8 mouse cellular contexts compared by ENCODE assay signal in the genomic region with DNA sequence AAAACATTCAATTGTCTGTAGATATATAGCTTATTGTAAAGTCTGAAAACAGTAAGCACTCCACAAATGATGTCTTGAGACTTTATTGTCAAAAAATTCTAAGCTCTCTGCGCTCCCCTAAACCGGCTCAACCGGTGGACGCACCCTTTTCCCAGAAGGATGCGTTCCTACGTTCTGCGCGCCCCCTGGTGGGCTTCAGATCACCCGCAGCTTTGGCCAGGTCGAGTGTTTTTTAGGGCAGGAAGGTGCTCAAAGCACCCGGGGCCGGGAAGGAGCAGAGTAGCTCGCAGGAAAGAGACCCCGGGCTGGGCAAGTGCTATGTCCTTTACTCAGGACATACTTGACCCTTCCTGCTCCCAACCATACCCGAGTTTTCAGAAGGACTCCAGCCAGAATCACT. TPM values are rescaled to one million over a fixed set of nuclear protein-coding genes. Genes with fewer than 3 reads are reported as not detected.
DNase-seq lines count a peak whose midpoint lies in the region; ATAC-seq lines count a peak whose summit lies in the region.

No protein-coding gene starts in this region.

- H3K27ac ChIP-seq in forebrain, embryonic 12.5 days: peak overlapping the region; percentile 59
- peak overlapping the region; percentile 75 for H3K27ac ChIP-seq in heart, embryonic 16.5 days (ENCODE audit: low read length)
- peak overlapping the region; percentile 89 for H3K27ac ChIP-seq in liver, embryonic 15.5 days (replicated peaks)
- peak overlapping the region; percentile 92 for H3K27ac ChIP-seq in stomach, embryonic 15.5 days

- H3K4me3 ChIP-seq in forebrain, embryonic 12.5 days (replicated peaks): peak overlapping the region; percentile 56
- peak overlapping the region; percentile 68 for H3K4me3 ChIP-seq in heart, embryonic 16.5 days (ENCODE audit: low read length)
- peak overlapping the region; percentile 70 for H3K4me3 ChIP-seq in liver, embryonic 15.5 days (replicated peaks)
- H3K4me3 ChIP-seq in stomach, embryonic 15.5 days (replicated peaks): peak overlapping the region; percentile 55

- H3K27me3 ChIP-seq in forebrain, embryonic 12.5 days: peaks cover 56% of the 10 kb centered on the region
- H3K27me3 ChIP-seq in heart, embryonic 16.5 days (ENCODE audit: control insufficient read depth, insufficient read depth, low read length): peaks cover 3% of the 10 kb centered on the region; the same call in 1 of the 2 replicates
- H3K27me3 ChIP-seq in liver, embryonic 15.5 days: no peaks in the 10 kb centered on the region
- H3K27me3 ChIP-seq in stomach, embryonic 15.5 days (replicated peaks): no peaks in the 10 kb centered on the region

- no peaks in the 10 kb centered on the region; the same call in 1 of the 2 replicates for H3K36me3 ChIP-seq in forebrain, embryonic 12.5 days (replicated peaks)
- H3K36me3 ChIP-seq in heart, embryonic 16.5 days (ENCODE audit: control insufficient read depth, insufficient read depth): no peaks in the 10 kb centered on the region
- H3K36me3 ChIP-seq in liver, embryonic 15.5 days (replicated peaks): no peaks in the 10 kb centered on the region
- H3K36me3 ChIP-seq in stomach, embryonic 15.5 days: no peaks in the 10 kb centered on the region

- peak; percentile 42 for ATAC-seq in forebrain, embryonic 12.5 days (ENCODE audit: low FRiP score)
- peak; percentile 61 for ATAC-seq in heart, embryonic 16.5 days (replicated peaks; ENCODE audit: extremely low read depth, insufficient read depth, low FRiP score)
- ATAC-seq in liver, embryonic 15.5 days (ENCODE audit: insufficient read depth): peak; percentile 69
- peak; percentile 51 for ATAC-seq in stomach, embryonic 15.5 days (ENCODE audit: insufficient read depth, low FRiP score, low read depth)

- H3K9ac ChIP-seq in forebrain, embryonic 12.5 days: peak overlapping the region; percentile 63
- peak overlapping the region; percentile 74 for H3K9ac ChIP-seq in heart, embryonic 16.5 days (ENCODE audit: low read length)
- peak overlapping the region; percentile 74 for H3K9ac ChIP-seq in liver, embryonic 15.5 days
- peak overlapping the region; percentile 57; the same call in 1 of the 2 replicates for H3K9ac ChIP-seq in stomach, embryonic 15.5 days

- peak overlapping the region; percentile 92 for H3K4me2 ChIP-seq in forebrain, embryonic 12.5 days
- peak overlapping the region; percentile 92 for H3K4me2 ChIP-seq in heart, embryonic 16.5 days (ENCODE audit: low read depth, low read length)
- H3K4me2 ChIP-seq in liver, embryonic 15.5 days: peak overlapping the region; percentile 98
- H3K4me2 ChIP-seq in stomach, embryonic 15.5 days: peak overlapping the region; percentile 74

- DNase-seq in CD8-positive naive resting alpha-beta T cell, adult 2 months (ENCODE audit: low read depth in 2 of 2, low spot score in 2 of 2): peak; percentile 83 to 89
- peak; percentile 96 for DNase-seq in c-Kit-positive CD71-positive TER-119-positive erythroid progenitor cells, embryonic 14.5 days (ENCODE audit: low spot score)
- peak; percentile 94 to 98 for DNase-seq in kidney, postnatal 36 days
- peak; percentile 92 for DNase-seq in neural tube, embryonic 10.5 days (ENCODE audit: extremely low spot score, low spot score)

- WGBS in forebrain, embryonic 12.5 days: under 1% methylated on average over 15 of the region's 15 CpGs
- WGBS in heart, embryonic 16.5 days: under 1% methylated on average over 15 of the region's 15 CpGs
- WGBS in liver, embryonic 15.5 days (ENCODE audit: insufficient replicate concordance): under 1% methylated on average over 15 of the region's 15 CpGs
- under 1% methylated on average over 15 of the region's 15 CpGs for WGBS in stomach, embryonic 15.5 days

- peaks cover 31% of the 10 kb centered on the region for H3K4me1 ChIP-seq in forebrain, embryonic 12.5 days
- H3K4me1 ChIP-seq in heart, embryonic 16.5 days (ENCODE audit: control insufficient read depth, insufficient read depth, low read length): peaks cover 23% of the 10 kb centered on the region
- H3K4me1 ChIP-seq in liver, embryonic 15.5 days (replicated peaks): peaks cover 62% of the 10 kb centered on the region
- peaks cover 22% of the 10 kb centered on the region for H3K4me1 ChIP-seq in stomach, embryonic 15.5 days

- H3K9me3 ChIP-seq in forebrain, embryonic 12.5 days: no peaks in the 10 kb centered on the region
- H3K9me3 ChIP-seq in heart, embryonic 16.5 days (replicated peaks; ENCODE audit: control insufficient read depth, low read length): no peaks in the 10 kb centered on the region
- H3K9me3 ChIP-seq in liver, embryonic 15.5 days (replicated peaks): no peaks in the 10 kb centered on the region
- H3K9me3 ChIP-seq in stomach, embryonic 15.5 days: no peaks in the 10 kb centered on the region

RNA-seq across cellular contexts. Expression of a gene that starts 0.6 kb away (rescaled TPM):
- 16.1 and 18.2 TPM in 2 replicates for polyA plus RNA-seq in forebrain, embryonic 12.5 days (2016; fragmentation: Nextera tagmentation; extraction: Ambion mirVana)
- polyA plus RNA-seq in heart, embryonic 16.5 days (2015; fragmentation: Nextera tagmentation; extraction: Ambion mirVana): 8.9 and 9.1 TPM in 2 replicates
- polyA plus RNA-seq in liver, embryonic 15.5 days (2015; fragmentation: Nextera tagmentation; extraction: Ambion mirVana): 6.5 and 8.6 TPM in 2 replicates
- polyA plus RNA-seq in stomach, embryonic 15.5 days (2015; fragmentation: Nextera tagmentation; extraction: Ambion mirVana): 46.3 and 51.1 TPM in 2 replicates

RNA-seq across cellular contexts. Expression of a gene that starts 11.3 kb away (rescaled TPM):
- 4.8 and 4.9 TPM in 2 replicates for polyA plus RNA-seq in forebrain, embryonic 12.5 days (2016; fragmentation: Nextera tagmentation; extraction: Ambion mirVana)
- polyA plus RNA-seq in heart, embryonic 16.5 days (2015; fragmentation: Nextera tagmentation; extraction: Ambion mirVana): 11.7 and 15.3 TPM in 2 replicates
- 18.2 and 22.1 TPM in 2 replicates for polyA plus RNA-seq in liver, embryonic 15.5 days (2015; fragmentation: Nextera tagmentation; extraction: Ambion mirVana)
- polyA plus RNA-seq in stomach, embryonic 15.5 days (2015; fragmentation: Nextera tagmentation; extraction: Ambion mirVana): 33.4 and 49.6 TPM in 2 replicates

RNA-seq across cellular contexts. Expression of a gene that starts 20.2 kb away (rescaled TPM):
- polyA plus RNA-seq in forebrain, embryonic 12.5 days (2016; fragmentation: Nextera tagmentation; extraction: Ambion mirVana): 117 and 124 TPM in 2 replicates
- polyA plus RNA-seq in heart, embryonic 16.5 days (2015; fragmentation: Nextera tagmentation; extraction: Ambion mirVana): 80.2 and 82.7 TPM in 2 replicates
- polyA plus RNA-seq in liver, embryonic 15.5 days (2015; fragmentation: Nextera tagmentation; extraction: Ambion mirVana): 101 TPM in 2 replicates
- polyA plus RNA-seq in stomach, embryonic 15.5 days (2015; fragmentation: Nextera tagmentation; extraction: Ambion mirVana): 112 and 113 TPM in 2 replicates

RNA-seq across cellular contexts. Expression of a gene that starts 20.4 kb away (rescaled TPM):
- 1,271 and 1,280 TPM in 2 replicates for polyA plus RNA-seq in forebrain, embryonic 12.5 days (2016; fragmentation: Nextera tagmentation; extraction: Ambion mirVana)
- 591 and 662 TPM in 2 replicates for polyA plus RNA-seq in heart, embryonic 16.5 days (2015; fragmentation: Nextera tagmentation; extraction: Ambion mirVana)
- polyA plus RNA-seq in liver, embryonic 15.5 days (2015; fragmentation: Nextera tagmentation; extraction: Ambion mirVana): 1,960 and 2,082 TPM in 2 replicates
- 637 and 677 TPM in 2 replicates for polyA plus RNA-seq in stomach, embryonic 15.5 days (2015; fragmentation: Nextera tagmentation; extraction: Ambion mirVana)

RNA-seq across cellular contexts. Expression of a gene that starts 20.6 kb away (rescaled TPM):
- not detected in 2 replicates for polyA plus RNA-seq in forebrain, embryonic 12.5 days (2016; fragmentation: Nextera tagmentation; extraction: Ambion mirVana)
- not detected in 2 replicates for polyA plus RNA-seq in heart, embryonic 16.5 days (2015; fragmentation: Nextera tagmentation; extraction: Ambion mirVana)
- not detected in 2 replicates for polyA plus RNA-seq in liver, embryonic 15.5 days (2015; fragmentation: Nextera tagmentation; extraction: Ambion mirVana)
- not detected in 2 replicates for polyA plus RNA-seq in stomach, embryonic 15.5 days (2015; fragmentation: Nextera tagmentation; extraction: Ambion mirVana)

Comparison
In these comparisons a context has a peak if more than half of its experiments do, and no peak if none do; other contexts are left out.
1. Peak in every context shown above with its lines: DNase-seq, ATAC-seq, H3K4me3 ChIP-seq and H3K27ac ChIP-seq.